Mouse (Mus musculus): ENCODE data around the gene Fig4.

The Fig4 gene

GRCm38 (mm10) chr10:41261218-41261617, 41.8 kb downstream of the Fig4 start:
- DNase-seq (ENCODE audit: low spot score in 2 of 2), result no peak

- DNase-seq (ENCODE audit: low spot score in 2 of 2), result no peak
Measured at GRCm38 (mm10) chr10:41260243-41261006, 42.6 kb downstream of the Fig4 start.

GRCm38 (mm10) chr10:41250749-41251065, 52.4 kb downstream of the Fig4 start:
- DNase-seq (ENCODE audit: low spot score in 2 of 2), result no peak

- DNase-seq (ENCODE audit: low spot score in 2 of 2), result no peak
Measured at GRCm38 (mm10) chr10:41250045-41250748, 52.9 kb downstream of the Fig4 start.

- no peak for DNase-seq (ENCODE audit: low spot score in 2 of 2)
Measured at GRCm38 (mm10) chr10:41249006-41249659, 53.9 kb downstream of the Fig4 start.

- no peak for DNase-seq (ENCODE audit: low spot score in 2 of 2)
Measured at GRCm38 (mm10) chr10:41247800-41248473, 55.1 kb downstream of the Fig4 start.

GRCm38 (mm10) chr10:41246111-41246510, 56.9 kb downstream of the Fig4 start:
- no peak for DNase-seq (ENCODE audit: low spot score in 2 of 2)

GRCm38 (mm10) chr10:41245477-41245876, 57.6 kb downstream of the Fig4 start:
- no peak for DNase-seq (ENCODE audit: low spot score in 2 of 2)

GRCm38 (mm10) chr10:41245028-41245427, 58.0 kb downstream of the Fig4 start:
- no peak for DNase-seq (ENCODE audit: low spot score in 2 of 2)

GRCm38 (mm10) chr10:41243930-41244329, 59.1 kb downstream of the Fig4 start:
- no peak for DNase-seq (ENCODE audit: low spot score in 2 of 2)

GRCm38 (mm10) chr10:41241558-41242242, 61.4 kb downstream of the Fig4 start:
- no peak for DNase-seq (ENCODE audit: low spot score in 2 of 2)

- DNase-seq (ENCODE audit: low spot score in 2 of 2), result no peak
Measured at GRCm38 (mm10) chr10:41241080-41241479, 62.0 kb downstream of the Fig4 start.

- no peak for DNase-seq (ENCODE audit: low spot score in 2 of 2)
Measured at GRCm38 (mm10) chr10:41236020-41236419, 67.0 kb downstream of the Fig4 start.

GRCm38 (mm10) chr10:41235584-41235983, 67.5 kb downstream of the Fig4 start:
- DNase-seq (ENCODE audit: low spot score in 2 of 2), result no peak

- no peak for DNase-seq (ENCODE audit: low spot score in 2 of 2)
Measured at GRCm38 (mm10) chr10:41235159-41235558, 67.9 kb downstream of the Fig4 start.

GRCm38 (mm10) chr10:41234552-41234951, 68.5 kb downstream of the Fig4 start:
- no peak for DNase-seq (ENCODE audit: low spot score in 2 of 2)

GRCm38 (mm10) chr10:41233140-41233539, 69.9 kb downstream of the Fig4 start:
- DNase-seq (ENCODE audit: low spot score in 2 of 2), result no peak

GRCm38 (mm10) chr10:41231163-41231835, 71.8 kb downstream of the Fig4 start:
- DNase-seq (ENCODE audit: low spot score in 2 of 2), result no peak

- DNase-seq (ENCODE audit: low spot score in 2 of 2), result no peak
Measured at GRCm38 (mm10) chr10:41227626-41228025, 75.4 kb downstream of the Fig4 start.

- no peak for DNase-seq (ENCODE audit: low spot score in 2 of 2)
Measured at GRCm38 (mm10) chr10:41223499-41223898, 79.6 kb downstream of the Fig4 start.

- DNase-seq (ENCODE audit: low spot score in 2 of 2), result no peak
Measured at GRCm38 (mm10) chr10:41221204-41221603, 81.9 kb downstream of the Fig4 start.
